Mouse (Mus musculus) layer of hippocampus, postnatal 14 days (tissue): ENCODE measurements around the gene Trpc5os. TPM values are rescaled to one million over a fixed set of nuclear protein-coding genes. Genes with fewer than 3 reads are reported as not detected.
A peak's percentile ranks its signal among the peaks of the same experiment; 100 is the strongest.

Source experiments
- DNase-seq, 2 experiments: peaks; one replicate each; pipeline ENCODE4 v3.0.0; 2021 to 2022; ENCODE audit warnings: low spot score in 2 of 2, mixed read lengths in 1 of 2
- long read RNA-seq, 2 experiments: library from polyadenylated mRNA; stranded (forward); transcript quantifications; one replicate each; pipeline ENCODE4 v2.0.0; 2021
- total RNA-seq, 2 experiments: library from RNA; stranded (reverse); gene quantifications; 2 replicates each; pipeline ENCODE4 v1.2.3; 2021

The Trpc5os gene
- not detected for total RNA-seq
- long read RNA-seq, experiment 1: 0 reads
- long read RNA-seq, experiment 2: 0 reads

DNA sequence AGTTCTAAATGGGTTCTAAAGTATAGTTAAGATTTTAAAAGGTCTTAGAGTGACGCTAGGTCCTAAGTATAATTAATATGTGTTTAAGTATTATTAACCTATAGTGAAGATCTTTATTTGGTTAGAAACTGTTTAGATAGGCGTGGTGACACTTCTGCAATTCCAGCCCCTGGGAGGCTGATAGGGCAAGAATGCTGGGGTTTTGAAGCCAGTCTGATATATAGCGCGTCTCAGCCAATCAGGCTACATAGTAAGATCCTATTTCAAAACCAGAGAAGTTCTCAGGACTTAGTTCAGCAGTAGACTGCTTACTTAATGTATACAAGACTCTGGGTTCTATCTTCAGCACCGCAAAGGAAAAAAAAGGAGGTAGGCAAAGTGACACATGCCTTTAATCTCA lies at the start of gene Trpc5os:
Gene Trpc5os (plus strand): TSS at position 301 of the 400 bp plus-strand sequence.
- DNase-seq: no peak

DNA sequence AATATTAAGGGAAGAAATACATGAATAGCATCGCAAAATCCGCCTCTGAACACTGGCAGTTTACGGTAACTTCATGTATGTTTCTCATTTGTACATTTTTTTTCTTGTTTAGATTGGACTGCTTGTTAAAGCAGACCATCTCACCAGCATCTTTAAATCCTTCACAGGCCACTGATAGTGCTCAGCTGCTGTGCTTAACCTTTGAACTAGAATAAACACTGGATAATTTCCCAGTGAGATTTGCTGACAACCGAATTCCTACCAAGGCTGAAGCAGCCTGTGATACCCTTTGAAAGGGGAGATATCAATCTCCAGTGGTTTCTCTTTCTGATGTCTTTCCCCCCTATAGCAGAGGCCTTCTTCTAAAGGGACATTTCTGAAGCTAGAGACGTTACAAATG lies 48.3 kb upstream of the Trpc5os start:
- DNase-seq: no peak

DNA sequence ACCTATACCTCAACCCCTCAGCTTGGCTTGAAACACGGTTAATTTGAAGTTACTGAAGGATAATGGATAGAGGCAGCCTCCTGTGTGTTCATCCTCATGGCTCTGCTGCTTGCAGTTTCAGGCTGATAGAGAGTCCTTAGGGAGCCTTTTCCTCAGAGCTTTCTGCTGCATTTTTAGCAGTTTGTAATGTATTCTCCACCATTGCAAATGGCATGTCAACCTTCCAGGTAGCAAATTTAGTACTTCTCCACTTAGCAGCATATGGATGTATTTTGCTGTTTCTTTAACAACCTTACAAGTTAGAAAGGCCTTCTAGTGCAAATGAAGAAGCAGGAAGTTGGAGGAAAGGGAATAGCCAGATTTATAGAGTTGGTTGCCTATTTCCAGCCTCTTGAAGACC lies 36.1 kb upstream of the Trpc5os start:
- DNase-seq: no peak

GRCm38 (mm10) chrX:144421091-144421490 lies 35.3 kb upstream of the Trpc5os start:
- DNase-seq: no peak

DNA sequence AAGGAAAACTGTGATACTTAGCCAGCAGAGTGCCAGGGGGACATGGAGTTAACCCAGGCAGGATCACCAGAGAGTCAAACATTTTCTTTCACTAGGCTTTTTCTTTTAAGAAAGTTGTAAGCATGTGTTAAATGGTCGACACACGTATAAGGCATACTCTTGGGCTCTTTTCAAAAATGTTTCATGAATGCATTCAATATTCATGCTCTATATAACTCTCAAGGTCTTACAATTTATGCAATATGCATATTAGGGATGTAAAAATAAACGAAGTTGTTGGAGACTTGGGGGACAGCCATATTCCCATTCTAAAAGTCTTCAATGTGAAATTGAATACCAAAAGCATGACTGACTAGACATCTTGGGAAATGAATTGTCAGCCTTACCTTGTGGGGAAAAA lies 32.5 kb upstream of the Trpc5os start:
- DNase-seq: no peak

- peak; percentile 9 to 12 for DNase-seq
These were observed 8.0 kb downstream of the Trpc5os start for GRCm38 (mm10) chrX:144464416-144464815.

- no peak for DNase-seq
These were observed 35.0 kb downstream of the Trpc5os start for GRCm38 (mm10) chrX:144491394-144491793.

GRCm38 (mm10) chrX:144523239-144523638 lies 66.9 kb downstream of the Trpc5os start:
- no peak for DNase-seq

- DNase-seq: no peak
These were observed 69.7 kb downstream of the Trpc5os start for GRCm38 (mm10) chrX:144526042-144526441.

Other genes with a start within 250 kb of the Trpc5os start
- gene Alg13, start 138.8 kb upstream of the Trpc5os start, total RNA-seq: 10 to 100 TPM in 1 of 2 experiments, 1 to 10 TPM in 1; 9.9 to 17.0 TPM
- 10 to 100 TPM; 35.7 to 39.4 TPM for gene Trpc5, start 231.6 kb downstream of the Trpc5os start, total RNA-seq
- 1 to 10 TPM; 3.3 to 4.5 TPM for gene Rtl4, start 232.3 kb downstream of the Trpc5os start, total RNA-seq